Mouse (Mus musculus) lung, embryonic 14.5 days (tissue): ENCODE measurements around the gene Psd. TPM values are rescaled to one million over a fixed set of nuclear protein-coding genes. Genes with fewer than 3 reads are reported as not detected.
A peak's percentile ranks its signal among the peaks of the same experiment; 100 is the strongest.

Source experiments
- ATAC-seq: fragments of 200-750 bp; cut with Nextera tagmentation; 2 replicates; pipeline ENCODE4 v1.8.0; 2017; ENCODE audit warnings: mild to moderate bottlenecking, moderate TSS enrichment, moderate library complexity; ENCODE audit not compliant: insufficient read depth
- DNase-seq: peaks from one replicate; pipeline ENCODE4 v3.0.0-alpha.2; 2015
- H3K27ac ChIP-seq: fragments of 300-500 bp; sonication (generic); 2 replicates; pipeline ENCODE4 v1.5.1; 2014; ENCODE audit warnings: low read depth, mild to moderate bottlenecking, moderate library complexity
- H3K27me3 ChIP-seq: fragments of 300-500 bp; sonication (generic); 2 replicates; pipeline ENCODE4 v1.6.1; 2014; ENCODE audit warnings: low read length, control low read depth; ENCODE audit not compliant: insufficient read depth
- H3K36me3 ChIP-seq: fragments of 300-500 bp; sonication (generic); 2 replicates; pipeline ENCODE4 v1.6.1; 2014; ENCODE audit warnings: control low read depth; ENCODE audit not compliant: insufficient read depth
- H3K4me1 ChIP-seq: fragments of 300-500 bp; sonication (generic); 2 replicates; pipeline ENCODE4 v1.6.1; 2014; ENCODE audit warnings: antibody characterized with exemption, control low read depth; ENCODE audit not compliant: insufficient read depth
- H3K4me2 ChIP-seq: fragments of 300-500 bp; sonication (generic); 2 replicates; pipeline ENCODE4 v1.6.1; 2014; ENCODE audit warnings: mild to moderate bottlenecking
- H3K4me3 ChIP-seq: fragments of 300-500 bp; sonication (generic); 2 replicates; pipeline ENCODE4 v1.5.1; 2014; ENCODE audit warnings: low read depth, low read length
- H3K9ac ChIP-seq: fragments of 300-500 bp; sonication (generic); 2 replicates; pipeline ENCODE4 v1.6.1; 2014
- H3K9me3 ChIP-seq: fragments of 300-500 bp; sonication (generic); 2 replicates; pipeline ENCODE4 v1.6.1; 2016; ENCODE audit warnings: low read depth, low read length, control low read depth
- CTCF ChIP-seq: IDR thresholded peaks from 2 replicates; pipeline ENCODE4 v1.5.1; 2016; ENCODE audit warnings: antibody characterized with exemption, low read depth
- WGBS: fragments of 180-500 bp; shearing (Covaris S2); extraction: QIAGEN DNeasy Blood & Tissue Kit; methylation state at CpG from one replicate; pipeline ENCODE4 v1.1.7; 2014; 5-methylcytosine and 5-hydroxymethylcytosine counted together
- polyA plus RNA-seq: library from polyadenylated mRNA; unstranded; fragments of >200 nt; fragmentation: Nextera tagmentation; extraction: Ambion mirVana; gene quantifications from 2 replicates; pipeline ENCODE4 v1.2.1, GENCODE M21; 2014

Psd gene
- polyA plus RNA-seq, 1 experiment from 2014 or later: 9.9 TPM

DNA sequence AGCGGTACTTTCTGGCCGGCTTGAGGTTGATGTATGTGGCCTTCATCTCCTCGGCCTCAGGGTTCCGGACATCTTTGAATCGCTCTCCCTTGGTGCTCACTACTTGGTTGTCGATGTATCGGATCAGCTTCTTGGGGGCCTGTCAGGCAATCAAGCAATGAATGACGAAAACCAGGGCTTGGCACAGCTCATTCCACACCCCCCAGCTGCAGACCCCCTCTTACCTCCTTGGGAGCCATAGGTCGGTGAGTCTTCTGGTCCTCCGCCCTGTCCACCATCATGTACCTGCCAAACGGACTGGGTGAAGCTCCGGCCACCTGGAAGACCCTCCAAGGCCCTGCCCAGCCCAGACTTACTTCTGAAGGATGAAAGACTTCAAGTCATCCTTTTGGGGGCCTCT, 3.7 kb upstream of the Psd start:
- no peaks in the 10 kb centered on the region for H3K9me3 ChIP-seq
- peaks cover 20% of the 10 kb centered on the region for H3K27me3 ChIP-seq
- H3K27ac ChIP-seq: no peak overlapping the region
- peaks cover 20% of the 10 kb centered on the region for H3K36me3 ChIP-seq
- H3K9ac ChIP-seq: no peak overlapping the region
- no peak overlapping the region for H3K4me3 ChIP-seq
- no peak for TF ChIP-seq CTCF
- H3K4me1 ChIP-seq: peaks cover 17% of the 10 kb centered on the region
- 88% methylated on average over 12 of the region's 12 CpGs for WGBS
- no peak overlapping the region for H3K4me2 ChIP-seq
- ATAC-seq: no peak
- DNase-seq: no peak

DNA sequence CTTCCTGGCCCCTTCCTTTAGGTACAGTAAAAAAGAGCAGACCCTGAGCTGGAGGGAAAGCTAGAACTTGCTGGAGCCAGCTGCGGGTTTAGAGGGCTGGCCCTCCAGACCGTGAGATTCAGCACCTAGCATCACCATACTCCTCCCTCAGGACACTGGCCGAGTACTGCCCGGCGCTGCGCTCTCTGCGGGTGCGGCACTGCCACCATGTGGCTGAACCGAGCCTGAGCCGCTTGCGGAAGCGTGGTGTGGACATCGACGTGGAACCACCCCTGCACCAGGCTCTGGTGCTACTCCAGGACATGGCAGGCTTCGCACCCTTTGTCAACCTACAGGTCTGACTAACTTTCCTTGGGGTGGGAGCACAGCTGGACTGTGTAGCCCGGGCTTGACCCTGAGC, 3.0 kb upstream of the Psd start:
- Histone ChIP-seq H3K27me3 (peaks cover 27% of the 10 kb centered on the region), H3K9ac (no peak overlapping the region), H3K4me3 (0 out of 2 replicates have a peak overlapping the region, but pooled peaks have one; percentile 74), H3K4me2 (peak overlapping the region; percentile 100), H3K9me3 (no peaks in the 10 kb centered on the region), H3K27ac (no peak overlapping the region), H3K36me3 (peaks cover 20% of the 10 kb centered on the region), H3K4me1 (peaks cover 17% of the 10 kb centered on the region)
- TF ChIP-seq CTCF: peak; percentile 93
- DNase-seq (peak; percentile 89), ATAC-seq (peak; percentile 47)
- WGBS: 5% methylated on average over 16 of the region's 16 CpGs

- peak overlapping the region; percentile 81; the same call in 1 of the 2 replicates for H3K27ac ChIP-seq
- H3K9ac ChIP-seq: peak overlapping the region; percentile 62
- peaks cover 20% of the 10 kb centered on the region for H3K36me3 ChIP-seq
- H3K9me3 ChIP-seq: no peaks in the 10 kb centered on the region
- TF ChIP-seq CTCF: no peak
- DNase-seq: no peak
- H3K4me3 ChIP-seq: peak overlapping the region; percentile 74
- H3K27me3 ChIP-seq: peaks cover 35% of the 10 kb centered on the region
- peak overlapping the region; percentile 100 for H3K4me2 ChIP-seq
- WGBS: 2% methylated on average over 43 of the region's 54 CpGs
- ATAC-seq: peak; percentile 4
- peaks cover 17% of the 10 kb centered on the region for H3K4me1 ChIP-seq
These were observed 2.2 kb upstream of the Psd start for GRCm38 (mm10) chr19:46329031-46329641.

GRCm38 (mm10) chr19:46328081-46329030, 1.4 kb upstream of the Psd start, which contains the start of gene Fbxl15:
Fbxl15 (plus strand) TSS chr19:46328184.
- H3K4me3 ChIP-seq: peak within 1 kb of the TSS; percentile 74
- H3K9ac ChIP-seq: peak within 1 kb of the TSS; percentile 62
- H3K36me3 ChIP-seq: peaks cover 20% of the 10 kb centered on the region
- DNase-seq: peak; percentile 98
- H3K9me3 ChIP-seq: no peaks in the 10 kb centered on the region
- H3K4me1 ChIP-seq: peaks cover 17% of the 10 kb centered on the region
- WGBS: under 1% methylated on average over 80 of the region's 81 CpGs
- H3K4me2 ChIP-seq: peak within 1 kb of the TSS; percentile 100
- peak; percentile 93 for ATAC-seq
- no peak for TF ChIP-seq CTCF
- peak within 1 kb of the TSS; percentile 81 for H3K27ac ChIP-seq
- peaks cover 43% of the 10 kb centered on the region for H3K27me3 ChIP-seq

GRCm38 (mm10) chr19:46327531-46328064, 642 bp upstream of the Psd start:
- peak overlapping the region; percentile 74 for H3K4me3 ChIP-seq
- ATAC-seq (no peak), DNase-seq (no peak)
- no peak for TF ChIP-seq CTCF
- peaks cover 20% of the 10 kb centered on the region for H3K36me3 ChIP-seq
- H3K4me1 ChIP-seq: peaks cover 17% of the 10 kb centered on the region
- no peaks in the 10 kb centered on the region for H3K9me3 ChIP-seq
- 29% methylated on average over 14 of the region's 14 CpGs for WGBS
- H3K27me3 ChIP-seq: peaks cover 49% of the 10 kb centered on the region
- H3K9ac ChIP-seq: peak overlapping the region; percentile 62; the same call in 1 of the 2 replicates
- peak overlapping the region; percentile 100 for H3K4me2 ChIP-seq
- no peak overlapping the region; the same call in 1 of the 2 replicates for H3K27ac ChIP-seq

DNA sequence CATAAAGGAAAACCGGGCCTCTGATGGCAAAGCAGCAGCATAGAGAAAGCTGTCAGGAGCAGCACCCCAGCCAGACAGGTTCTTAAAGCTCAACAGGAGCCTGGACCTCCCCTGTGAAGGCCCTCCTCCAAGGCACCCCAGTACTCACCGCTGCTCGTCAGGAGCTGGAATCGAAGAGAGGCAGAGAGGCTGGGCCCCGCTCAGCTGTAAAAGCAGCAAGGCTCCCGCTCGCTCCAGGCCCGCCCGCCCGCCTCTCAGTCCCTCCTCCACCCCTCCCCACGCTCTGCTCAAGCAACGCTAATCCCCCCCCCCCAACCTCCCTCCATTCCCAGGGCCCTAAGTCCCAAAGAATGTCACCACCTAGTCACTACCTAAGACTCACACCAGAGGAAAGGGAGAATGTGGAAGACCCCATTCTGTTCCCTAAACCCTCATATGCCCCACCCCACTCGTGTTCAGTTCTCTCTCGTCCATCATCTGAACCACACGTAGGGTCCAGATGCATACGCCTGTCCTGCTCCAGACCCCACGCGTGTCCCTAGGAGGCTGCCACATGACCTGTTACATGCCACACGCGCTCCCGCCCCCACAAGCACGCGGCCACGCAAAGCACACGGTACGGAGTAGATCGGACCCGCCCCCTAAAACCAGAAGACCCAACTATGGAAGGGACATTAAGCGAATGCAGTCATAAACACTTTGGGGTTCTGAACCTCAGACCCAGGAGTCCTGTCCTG, 769 bp downstream of the Psd start:
- peaks cover 11% of the 10 kb centered on the region for H3K36me3 ChIP-seq
- H3K4me3 ChIP-seq: no peak overlapping the region
- H3K9ac ChIP-seq: no peak overlapping the region
- no peak for DNase-seq
- no peaks in the 10 kb centered on the region for H3K9me3 ChIP-seq
- H3K27ac ChIP-seq: no peak overlapping the region
- peak overlapping the region; percentile 100 for H3K4me2 ChIP-seq
- WGBS: 6% methylated on average over 29 of the region's 29 CpGs
- no peak for ATAC-seq
- H3K4me1 ChIP-seq: peaks cover 17% of the 10 kb centered on the region
- H3K27me3 ChIP-seq: peaks cover 62% of the 10 kb centered on the region
- no peak for TF ChIP-seq CTCF
